Mouse (Mus musculus) C2C12 (cell line): ENCODE measurements around the gene Nav3.

ENCODE experiments used
- CEBPB ChIP-seq: IDR thresholded peaks from one replicate; pipeline ENCODE4 v1.6.1; 2011; ENCODE audit warnings: low read depth, mild to moderate bottlenecking, control low read depth, moderate library complexity
- CTCF ChIP-seq: IDR thresholded peaks from one replicate; pipeline ENCODE4 v1.5.1; 2011; ENCODE audit not compliant: control insufficient read depth, insufficient read depth, insufficient read length
- FOSL1 ChIP-seq: IDR thresholded peaks from one replicate; pipeline ENCODE4 v1.8.0; 2011; ENCODE audit warnings: mild to moderate bottlenecking, low read length; ENCODE audit not compliant: poor library complexity, insufficient read depth, severe bottlenecking
- MAX ChIP-seq: IDR thresholded peaks from one replicate; pipeline ENCODE4 v1.6.1; 2011; ENCODE audit warnings: mild to moderate bottlenecking, control low read depth
- MYOD1 ChIP-seq: IDR thresholded peaks from one replicate; pipeline ENCODE4 v1.6.1; 2011; ENCODE audit warnings: low read depth; ENCODE audit not compliant: control insufficient read depth, insufficient read length
- MYOG ChIP-seq: IDR thresholded peaks from one replicate; pipeline ENCODE4 v1.6.1; 2011; ENCODE audit not compliant: control insufficient read depth, insufficient read length; ENCODE audit errors: extremely low read depth
- USF1 ChIP-seq: IDR thresholded peaks from one replicate; pipeline ENCODE4 v1.6.1; 2011; ENCODE audit warnings: low read depth, mild to moderate bottlenecking, control low read depth, moderate library complexity

- TF ChIP-seq FOSL1 (no peak), CTCF (no peak), MAX (no peak), MYOG (no peak), CEBPB (no peak), USF1 (no peak), MYOD1 (no peak)
These were observed 15.6 kb downstream of the Nav3 start for GRCm38 (mm10) chr10:110440396-110440795.
